Mouse (Mus musculus) neural tube, embryonic 12.5 days (tissue): ENCODE data around the gene Abtb1. TPM values are rescaled to one million over a fixed set of nuclear protein-coding genes. Genes with fewer than 3 reads are reported as not detected.
A peak's percentile ranks its signal among the peaks of the same experiment; 100 is the strongest.

Experiments
- ATAC-seq: fragments of 200-750 bp; cut with Nextera tagmentation; 2 replicates; pipeline ENCODE4 v1.8.0; 2017; ENCODE audit warnings: low read depth, mild to moderate bottlenecking, moderate TSS enrichment, moderate library complexity; ENCODE audit not compliant: low FRiP score
- H3K27ac ChIP-seq: fragments of 300-500 bp; sonication (generic); 2 replicates; pipeline ENCODE4 v1.5.1; 2016
- H3K27me3 ChIP-seq: fragments of 300-500 bp; sonication (generic); replicated peaks from 2 replicates; pipeline ENCODE4 v1.6.1; 2016; ENCODE audit warnings: mild to moderate bottlenecking
- H3K36me3 ChIP-seq: fragments of 300-500 bp; sonication (generic); 2 replicates; pipeline ENCODE4 v1.6.1; 2016; ENCODE audit warnings: mild to moderate bottlenecking
- H3K4me1 ChIP-seq: fragments of 300-500 bp; sonication (generic); 2 replicates; pipeline ENCODE4 v1.6.1; 2016
- H3K4me2 ChIP-seq: fragments of 300-500 bp; sonication (generic); replicated peaks from 2 replicates; pipeline ENCODE4 v1.6.1; 2016; ENCODE audit warnings: mild to moderate bottlenecking
- H3K4me3 ChIP-seq: fragments of 300-500 bp; sonication (generic); 2 replicates; pipeline ENCODE4 v1.5.1; 2016
- H3K9ac ChIP-seq: fragments of 300-500 bp; sonication (generic); 2 replicates; pipeline ENCODE4 v1.6.1; 2016; ENCODE audit warnings: mild to moderate bottlenecking
- H3K9me3 ChIP-seq: fragments of 300-500 bp; sonication (generic); 2 replicates; pipeline ENCODE4 v1.6.1; 2016; ENCODE audit warnings: mild to moderate bottlenecking
- WGBS: fragments of 180-500 bp; shearing (Covaris S2); methylation state at CpG from one replicate; pipeline ENCODE4 v1.1.7; 2016; 5-methylcytosine and 5-hydroxymethylcytosine counted together
- polyA plus RNA-seq: library from polyadenylated mRNA; unstranded; fragments of >200 nt; fragmentation: Nextera tagmentation; extraction: Ambion mirVana; gene quantifications from 2 replicates; pipeline ENCODE4 v1.2.1, GENCODE M21; 2016

Gene Abtb1
- polyA plus RNA-seq, 1 experiment from 2014 or later = 37.3 TPM

GRCm38 (mm10) chr6:88792147-88792691 lies 49.6 kb downstream of the Abtb1 start:
- WGBS = 46% methylated on average over 7 of the region's 7 CpGs
- Histone ChIP-seq H3K9ac (no peak overlapping the region), H3K4me3 (no peak overlapping the region), H3K4me2 (no peak overlapping the region), H3K36me3 (no peaks in the 10 kb centered on the region), H3K4me1 (peaks cover 22% of the 10 kb centered on the region), H3K27me3 (no peaks in the 10 kb centered on the region), H3K9me3 (no peaks in the 10 kb centered on the region), H3K27ac (no peak overlapping the region)
- no peak for ATAC-seq

- H3K4me3 ChIP-seq = no peak overlapping the region
- peaks cover 27% of the 10 kb centered on the region for H3K4me1 ChIP-seq
- H3K4me2 ChIP-seq = no peak overlapping the region
- H3K27me3 ChIP-seq = no peaks in the 10 kb centered on the region
- no peak overlapping the region for H3K9ac ChIP-seq
- no peak overlapping the region for H3K27ac ChIP-seq
- no peaks in the 10 kb centered on the region for H3K36me3 ChIP-seq
- ATAC-seq = no peak
- no peaks in the 10 kb centered on the region for H3K9me3 ChIP-seq
- WGBS = 28% methylated on average over 9 of the region's 9 CpGs
Measured at GRCm38 (mm10) chr6:88791299-88791698, 50.5 kb downstream of the Abtb1 start.

DNA sequence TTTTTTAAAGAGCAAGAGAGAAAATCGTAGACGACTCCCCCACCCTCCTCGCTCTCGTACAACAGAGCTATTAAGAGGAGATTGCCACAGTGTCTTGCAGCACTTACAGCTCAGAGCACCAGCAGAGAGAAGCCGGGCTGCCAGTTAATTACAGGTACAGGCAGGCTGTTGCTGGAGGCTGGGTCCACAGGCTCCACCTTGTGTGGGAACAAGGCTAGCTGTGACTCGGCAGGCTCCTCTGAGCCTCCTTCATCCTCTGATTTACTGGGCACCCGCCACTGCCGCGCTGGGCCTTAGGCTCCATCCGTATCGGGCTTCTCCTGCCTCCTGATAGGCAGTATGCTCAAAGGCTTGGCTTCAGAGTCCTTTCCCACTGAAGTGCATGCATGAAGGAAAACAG lies 53.6 kb downstream of the Abtb1 start:
- Histone ChIP-seq H3K9me3 (no peaks in the 10 kb centered on the region), H3K27ac (no peak overlapping the region), H3K36me3 (no peaks in the 10 kb centered on the region), H3K4me1 (peaks cover 39% of the 10 kb centered on the region), H3K4me3 (no peak overlapping the region), H3K27me3 (no peaks in the 10 kb centered on the region), H3K9ac (no peak overlapping the region), H3K4me2 (no peak overlapping the region)
- WGBS = 41% methylated on average over 11 of the region's 11 CpGs
- no peak; the same call in 1 of the 2 replicates for ATAC-seq

DNA sequence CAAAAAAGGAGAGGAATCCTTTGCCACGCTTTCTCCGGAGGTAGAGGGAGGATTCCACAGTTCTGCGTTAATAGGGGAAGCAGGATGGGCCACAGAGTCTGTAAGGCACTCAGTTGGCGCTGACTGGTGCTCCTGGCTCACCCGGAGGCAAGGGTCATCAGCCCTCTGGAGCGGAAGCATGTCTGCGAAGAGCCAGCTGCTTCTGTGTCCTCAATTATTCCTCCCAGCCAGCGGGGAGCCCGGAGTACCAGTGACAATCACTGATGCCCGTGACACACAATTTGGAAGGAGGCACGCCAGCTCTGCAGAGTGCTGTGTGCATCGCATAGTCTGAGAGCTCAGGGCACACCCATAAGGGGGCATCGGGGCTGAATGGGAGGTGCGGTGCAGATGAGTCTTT lies 54.3 kb downstream of the Abtb1 start:
- no peak for ATAC-seq
- 45% methylated on average over 14 of the region's 14 CpGs for WGBS
- no peaks in the 10 kb centered on the region for H3K9me3 ChIP-seq
- H3K4me2 ChIP-seq = peak overlapping the region; percentile 24; the same call in 1 of the 2 replicates
- H3K4me1 ChIP-seq = peaks cover 37% of the 10 kb centered on the region
- no peaks in the 10 kb centered on the region for H3K36me3 ChIP-seq
- no peak overlapping the region for H3K27ac ChIP-seq
- H3K4me3 ChIP-seq = no peak overlapping the region
- H3K27me3 ChIP-seq = no peaks in the 10 kb centered on the region
- no peak overlapping the region for H3K9ac ChIP-seq

DNA sequence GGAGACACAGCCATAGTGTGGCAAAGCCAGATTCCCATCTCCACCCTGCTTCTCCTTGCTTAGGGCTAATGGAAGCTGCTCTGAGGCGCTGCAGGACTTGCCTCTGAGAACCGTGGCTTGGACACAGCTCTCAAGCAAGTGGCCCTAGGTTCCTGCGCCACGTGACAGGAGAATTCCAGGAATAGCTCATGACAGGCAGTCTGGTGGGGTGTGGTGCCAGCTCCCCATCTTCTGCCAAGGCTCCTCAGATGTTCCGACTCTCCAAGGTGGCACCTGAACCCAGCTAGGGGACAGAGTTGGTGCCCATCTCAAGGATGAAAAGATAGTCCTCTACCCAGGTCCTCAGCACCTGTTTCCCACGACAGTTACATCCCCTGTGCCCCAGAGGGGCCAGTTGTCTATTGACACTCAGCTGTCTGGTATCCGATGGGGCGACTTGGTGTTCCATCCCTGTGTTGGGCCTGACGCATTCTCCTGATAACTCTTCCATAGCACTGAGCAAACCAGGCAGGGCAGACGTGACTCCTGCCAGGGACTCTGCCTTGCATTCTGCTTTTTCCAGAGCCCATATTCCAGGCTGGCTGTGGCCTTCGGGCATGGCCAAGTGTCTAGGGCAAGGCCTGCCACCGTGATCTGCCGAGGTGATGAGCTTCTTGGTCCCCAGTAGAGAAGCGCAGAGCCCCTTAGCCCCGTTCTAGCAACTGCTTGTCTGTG lies 54.9 kb downstream of the Abtb1 start:
- ATAC-seq = no peak
- Histone ChIP-seq H3K36me3 (no peaks in the 10 kb centered on the region), H3K27me3 (no peaks in the 10 kb centered on the region), H3K4me2 (no peak overlapping the region), H3K4me3 (no peak overlapping the region), H3K27ac (no peak overlapping the region), H3K4me1 (peaks cover 34% of the 10 kb centered on the region), H3K9ac (no peak overlapping the region), H3K9me3 (no peaks in the 10 kb centered on the region)
- 82% methylated on average over 15 of the region's 15 CpGs for WGBS

Other genes with a start within 250 kb of the Abtb1 start
- not detected in 2 replicates for gene Kbtbd12, start 204.0 kb downstream of the Abtb1 start, polyA plus RNA-seq
- gene Mgll, start 117.6 kb downstream of the Abtb1 start, polyA plus RNA-seq = 8.4 and 9.3 TPM in 2 replicates
- gene Podxl2, start 33.1 kb upstream of the Abtb1 start, polyA plus RNA-seq = 362 and 381 TPM in 2 replicates
- gene Mcm2, start 56.8 kb upstream of the Abtb1 start, polyA plus RNA-seq = 120 and 127 TPM in 2 replicates
- gene Tpra1, start 60.3 kb upstream of the Abtb1 start, polyA plus RNA-seq = 60.6 and 61.2 TPM in 2 replicates